Mouse (Mus musculus) lung, postnatal 0 days (tissue): ENCODE measurements around the gene Rbfox2.

Experiments
- CTCF ChIP-seq: IDR thresholded peaks from 2 replicates; pipeline ENCODE4 v1.5.1; 2016; ENCODE audit warnings: antibody characterized with exemption, mild to moderate bottlenecking
- EP300 ChIP-seq: IDR thresholded peaks from 2 replicates; pipeline ENCODE4 v1.6.1; 2016; ENCODE audit warnings: antibody characterized with exemption, mild to moderate bottlenecking, control low read depth

GRCm38 (mm10) chr15:77090531-77090930 lies 216.3 kb downstream of the Rbfox2 start:
- TF ChIP-seq CTCF, result no peak
- TF ChIP-seq EP300, result no peak
